In the genomic region with DNA sequence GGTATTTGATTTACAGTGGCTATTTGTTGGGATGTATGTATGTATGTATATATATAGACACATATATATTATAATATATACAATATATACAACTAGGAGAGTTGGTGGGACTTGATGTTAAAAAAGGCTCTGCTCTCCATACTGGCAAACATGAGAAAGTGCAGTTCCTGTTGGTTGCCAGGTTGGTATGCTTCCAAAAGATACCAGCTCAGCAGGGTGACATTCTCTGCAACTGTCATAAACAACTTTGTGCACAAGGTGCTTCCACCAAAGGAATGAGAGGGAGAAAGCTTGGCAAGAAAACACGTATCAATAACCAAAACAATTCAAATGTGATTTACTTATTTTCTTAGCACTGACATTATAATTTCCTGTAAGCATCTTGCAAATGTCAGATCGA, we compare ENCODE assay signal across 15 mouse cellular contexts.
DNase-seq lines count a peak whose midpoint lies in the region; TF ChIP-seq lines count a peak whose summit lies in the region.
"Had no signal": no experiment of that assay in that cellular context is flagged by ENCODE, and none has a peak within 500 bp of the region (broad histone marks: within the 10 kb centered on the region; RNA-seq: fewer than 3 reads in every experiment).

No protein-coding gene starts in this region.

- intact Hi-C loops in heart, adult 2 months (cut with DNase I): no loop called here

- H3K27ac ChIP-seq in cerebellum, adult 2 months (ENCODE audit: insufficient read depth, low read length): no peak overlapping the region
- H3K27ac ChIP-seq in heart, adult 2 months: no peak overlapping the region
- H3K27ac ChIP-seq: embryonic facial prominence, embryonic 10.5 days; forebrain, embryonic 13.5 days; heart, embryonic 13.5 days had no signal

- TF ChIP-seq EP300 in heart, adult 2 months (IDR thresholded peaks at IDR 0.05; ENCODE audit: insufficient read depth, low read depth, low read length): no peak

- peak; percentile 42 to 60 for DNase-seq in cerebellum, adult 2 months
- DNase-seq in cerebellum, adult 8-10 months: no peak
- DNase-seq in heart, postnatal 4 days: peak; percentile 9
- DNase-seq in heart, adult 2 months: no peak
- DNase-seq in cerebellum, postnatal 10 days: peak; percentile 52 to 54
- DNase-seq in adrenal gland, postnatal 14 days: no peak
- DNase-seq: adrenal gland, postnatal 25 days; forebrain, postnatal 0 days; gastrocnemius, postnatal 14 days; kidney, adult 8-10 months had no signal

- no peak overlapping the region for H3K4me3 ChIP-seq in cerebellum, adult 2 months (replicated peaks; ENCODE audit: insufficient read depth, low read depth, low read length)
- no peak overlapping the region for H3K4me3 ChIP-seq in heart, adult 2 months
- H3K4me3 ChIP-seq: embryonic facial prominence, embryonic 10.5 days; forebrain, embryonic 13.5 days; heart, embryonic 13.5 days had no signal

- WGBS in cerebellum, adult 2 months: 40% methylated on average over 2 of the region's 2 CpGs
- 71% methylated on average over 2 of the region's 2 CpGs for WGBS in heart, adult 2 months

- H3K9ac ChIP-seq in heart, adult 2 months (ENCODE audit: low read depth, low read length): no peak overlapping the region
- H3K9ac ChIP-seq: forebrain, embryonic 13.5 days; forebrain, postnatal 0 days; heart, embryonic 13.5 days had no signal

- no peaks in the 10 kb centered on the region for H3K79me2 ChIP-seq in heart, adult 2 months (replicated peaks; ENCODE audit: control insufficient read depth, insufficient read depth, low read length)

- H3K36me3 ChIP-seq in heart, adult 2 months (ENCODE audit: control insufficient read depth, insufficient read depth, low read length): no peaks in the 10 kb centered on the region

- H3K4me1 ChIP-seq in cerebellum, adult 2 months (ENCODE audit: control insufficient read depth, insufficient read depth, low read length): peaks cover 13% of the 10 kb centered on the region
- no peaks in the 10 kb centered on the region for H3K4me1 ChIP-seq in heart, adult 2 months (ENCODE audit: control insufficient read depth, insufficient read depth, low read length)

- TF ChIP-seq CTCF in cerebellum, adult 2 months (IDR thresholded peaks at IDR 0.05; ENCODE audit: borderline replicate concordance, insufficient read depth, low read depth, low read length): no peak
- no peak for TF ChIP-seq CTCF in heart, adult 2 months (IDR thresholded peaks at IDR 0.05)

- no peak for TF ChIP-seq POLR2A in cerebellum, adult 2 months (IDR thresholded peaks at IDR 0.05; ENCODE audit: borderline replicate concordance, insufficient read depth, low read length)
- TF ChIP-seq POLR2A in heart, adult 2 months (IDR thresholded peaks at IDR 0.05; ENCODE audit: insufficient read depth, low read depth, low read length): no peak

- H3K27me3 ChIP-seq in cerebellum, adult 2 months (ENCODE audit: control insufficient read depth, insufficient read depth, low read length): no peaks in the 10 kb centered on the region
- no peaks in the 10 kb centered on the region for H3K27me3 ChIP-seq in heart, adult 2 months (ENCODE audit: control insufficient read depth, insufficient read depth, low read length)
- H3K27me3 ChIP-seq: CH12.LX; forebrain, embryonic 13.5 days; heart, embryonic 13.5 days; Patski had no signal

Comparison
In these comparisons a context has a peak if more than half of its experiments do, and no peak if none do; other contexts are left out.
1. DNase-seq: peak in cerebellum, adult 2 months (2 of 2), heart, postnatal 4 days (single experiment) and cerebellum, postnatal 10 days (2 of 2); none in cerebellum, adult 8-10 months (single experiment), heart, adult 2 months (0 of 2) and adrenal gland, postnatal 14 days (single experiment).